Comparison of ENCODE assay signal across 29 mouse cellular contexts in the genomic region with DNA sequence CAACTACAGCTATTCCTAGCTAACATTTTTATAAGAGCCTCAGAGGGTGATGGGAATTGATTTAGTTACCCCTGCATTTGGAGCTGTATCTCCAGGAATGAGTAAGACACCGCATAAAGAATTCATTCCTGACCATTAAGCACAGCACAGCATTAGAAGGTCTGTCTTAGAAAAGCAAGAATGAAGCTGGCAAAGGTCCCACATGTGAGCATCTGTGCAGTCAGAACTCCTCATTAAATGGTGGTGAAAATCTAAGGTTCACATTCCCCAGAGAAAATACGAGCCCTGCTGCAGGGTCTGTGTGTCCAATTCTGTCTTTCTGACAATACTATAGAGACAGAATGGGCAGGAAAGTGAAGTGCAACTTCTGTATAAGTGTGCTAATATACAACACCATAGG.
DNase-seq lines count a peak whose midpoint lies in the region; ATAC-seq and TF ChIP-seq lines count a peak whose summit lies in the region.
"Had no signal": no experiment of that assay in that cellular context is flagged by ENCODE, and none has a peak within 500 bp of the region (broad histone marks: within the 10 kb centered on the region; RNA-seq: fewer than 3 reads in every experiment).

No protein-coding gene starts in this region.

- no peak for TF ChIP-seq CTCF in brain, embryonic 14.5 days (IDR thresholded peaks at IDR 0.05; ENCODE audit: borderline replicate concordance, extremely low read depth, insufficient read depth, insufficient read length)

- peaks cover 4% of the 10 kb centered on the region; the same call in 1 of the 2 replicates for H3K9me3 ChIP-seq in embryonic facial prominence, embryonic 14.5 days (ENCODE audit: control insufficient read depth, low read length)
- H3K9me3 ChIP-seq in embryonic facial prominence, embryonic 10.5 days, result no peaks in the 10 kb centered on the region
- H3K9me3 ChIP-seq in midbrain, embryonic 16.5 days (replicated peaks; ENCODE audit: control insufficient read depth, low read length, poor library complexity, severe bottlenecking), result no peaks in the 10 kb centered on the region
- H3K9me3 ChIP-seq in midbrain, embryonic 10.5 days (replicated peaks), result no peaks in the 10 kb centered on the region
- H3K9me3 ChIP-seq: embryonic facial prominence, embryonic 15.5 days; G1E; hindbrain, embryonic 12.5 days had no signal

- H3K27me3 ChIP-seq in embryonic facial prominence, embryonic 14.5 days (replicated peaks; ENCODE audit: control insufficient read depth, insufficient read depth, low read length), result no peaks in the 10 kb centered on the region
- no peaks in the 10 kb centered on the region for H3K27me3 ChIP-seq in embryonic facial prominence, embryonic 10.5 days (replicated peaks; ENCODE audit: low read depth, poor library complexity, severe bottlenecking)
- no peaks in the 10 kb centered on the region for H3K27me3 ChIP-seq in midbrain, embryonic 16.5 days (ENCODE audit: control insufficient read depth, insufficient read depth, low read depth, low read length)
- no peaks in the 10 kb centered on the region for H3K27me3 ChIP-seq in midbrain, embryonic 10.5 days (ENCODE audit: low read depth, poor library complexity, severe bottlenecking)
- H3K27me3 ChIP-seq: CH12.LX; embryonic facial prominence, embryonic 15.5 days; forebrain, embryonic 13.5 days; hindbrain, embryonic 12.5 days; Patski had no signal

- H3K36me3 ChIP-seq in embryonic facial prominence, embryonic 14.5 days (ENCODE audit: control insufficient read depth, insufficient read depth, low read length), result no peaks in the 10 kb centered on the region
- H3K36me3 ChIP-seq in embryonic facial prominence, embryonic 10.5 days (replicated peaks), result no peaks in the 10 kb centered on the region
- H3K36me3 ChIP-seq in midbrain, embryonic 16.5 days (ENCODE audit: control insufficient read depth, insufficient read depth, low read length), result no peaks in the 10 kb centered on the region
- H3K36me3 ChIP-seq in midbrain, embryonic 10.5 days, result no peaks in the 10 kb centered on the region
- H3K36me3 ChIP-seq: embryonic facial prominence, embryonic 15.5 days; G1E; hindbrain, embryonic 12.5 days had no signal

- DNase-seq in embryonic facial prominence, embryonic 14.5 days (ENCODE audit: low spot score), result peak; percentile 3
- no peak for DNase-seq in embryonic facial prominence, embryonic 10.5 days (ENCODE audit: low spot score)
- peak; percentile 10 for DNase-seq in left cerebral cortex, postnatal 4 days
- no peak for DNase-seq in left cerebral cortex, postnatal 10 days (ENCODE audit: extremely low spot score in 1 of 2, low spot score in 2 of 2)
- no peak for DNase-seq in midbrain, embryonic 10.5 days (ENCODE audit: low spot score)
- peak; percentile 72 for DNase-seq in brain, embryonic 14.5 days (ENCODE audit: low read depth)
- DNase-seq in layer of hippocampus, postnatal 14 days (ENCODE audit: low spot score in 2 of 2), result no peak
- DNase-seq: adrenal gland, postnatal 10 days; adrenal gland, postnatal 36 days; B cell, adult 2 months; cerebellum, adult 11-12 months; cerebellum, adult 9-10 months; cerebellum, postnatal 25 days; embryo, embryonic 11 days; forebrain, postnatal 0 days; gastrocnemius, adult 2 months; gastrocnemius, postnatal 14 days; heart, adult 11 months had no signal

- no peak for ATAC-seq in embryonic facial prominence, embryonic 14.5 days (ENCODE audit: low read depth)
- ATAC-seq in midbrain, embryonic 16.5 days, result peak; percentile 39; the same call in 1 of the 2 replicates
- ATAC-seq: forebrain, embryonic 13.5 days; forebrain, postnatal 0 days; hindbrain, embryonic 16.5 days; inflammation-experienced regulatory T-cells, adult 6 months; intestine, embryonic 16.5 days; Patski had no signal

- no peak overlapping the region for H3K4me2 ChIP-seq in embryonic facial prominence, embryonic 14.5 days (ENCODE audit: low read depth, low read length)
- no peak overlapping the region for H3K4me2 ChIP-seq in midbrain, embryonic 16.5 days (ENCODE audit: low read length)
- H3K4me2 ChIP-seq: embryonic facial prominence, embryonic 15.5 days; forebrain, embryonic 13.5 days; heart, embryonic 11.5 days; hindbrain, embryonic 12.5 days had no signal

- TF ChIP-seq POLR2A in brain, embryonic 14.5 days (IDR thresholded peaks at IDR 0.05; ENCODE audit: borderline replicate concordance, extremely low read depth, insufficient read depth, insufficient read length, poor library complexity, severe bottlenecking), result no peak

- WGBS in embryonic facial prominence, embryonic 14.5 days, result 70% methylated on average over 2 of the region's 2 CpGs
- WGBS in embryonic facial prominence, embryonic 10.5 days, result 85% methylated on average over 2 of the region's 2 CpGs
- WGBS in midbrain, embryonic 16.5 days, result 80% methylated on average over 2 of the region's 2 CpGs
- 90% methylated on average over 2 of the region's 2 CpGs for WGBS in midbrain, embryonic 10.5 days

- H3K4me1 ChIP-seq in embryonic facial prominence, embryonic 14.5 days (ENCODE audit: control insufficient read depth, insufficient read depth, low read length), result no peaks in the 10 kb centered on the region
- H3K4me1 ChIP-seq in embryonic facial prominence, embryonic 10.5 days, result no peaks in the 10 kb centered on the region
- H3K4me1 ChIP-seq in midbrain, embryonic 16.5 days (ENCODE audit: control insufficient read depth, insufficient read depth, low read length), result no peaks in the 10 kb centered on the region
- no peaks in the 10 kb centered on the region for H3K4me1 ChIP-seq in midbrain, embryonic 10.5 days
- H3K4me1 ChIP-seq: embryonic facial prominence, embryonic 15.5 days; hindbrain, embryonic 12.5 days had no signal

- H3K9ac ChIP-seq in embryonic facial prominence, embryonic 14.5 days (ENCODE audit: low read depth, low read length), result no peak overlapping the region
- no peak overlapping the region for H3K9ac ChIP-seq in midbrain, embryonic 16.5 days (ENCODE audit: low read depth, low read length)
- H3K9ac ChIP-seq: embryonic facial prominence, embryonic 15.5 days; forebrain, embryonic 13.5 days; forebrain, postnatal 0 days; hindbrain, embryonic 12.5 days had no signal

- H3K27ac ChIP-seq in embryonic facial prominence, embryonic 14.5 days (replicated peaks; ENCODE audit: low read depth, low read length), result no peak overlapping the region
- H3K27ac ChIP-seq in embryonic facial prominence, embryonic 10.5 days (replicated peaks), result no peak overlapping the region
- H3K27ac ChIP-seq in midbrain, embryonic 16.5 days (ENCODE audit: low read length), result no peak overlapping the region
- H3K27ac ChIP-seq in midbrain, embryonic 10.5 days (replicated peaks), result no peak overlapping the region
- H3K27ac ChIP-seq: embryonic facial prominence, embryonic 15.5 days; forebrain, embryonic 13.5 days; gastrocnemius, adult 2 months; hindbrain, embryonic 12.5 days had no signal

- intact Hi-C loops in left cerebral cortex, postnatal 4 days (cut with DNase I), result no loop called here
- intact Hi-C loops in left cerebral cortex, postnatal 10 days (cut with DNase I), result no loop called here

- H3K4me3 ChIP-seq in embryonic facial prominence, embryonic 14.5 days (ENCODE audit: low read depth, low read length), result no peak overlapping the region
- no peak overlapping the region for H3K4me3 ChIP-seq in embryonic facial prominence, embryonic 10.5 days
- no peak overlapping the region for H3K4me3 ChIP-seq in midbrain, embryonic 16.5 days (ENCODE audit: low read depth, low read length)
- no peak overlapping the region for H3K4me3 ChIP-seq in midbrain, embryonic 10.5 days
- H3K4me3 ChIP-seq: embryonic facial prominence, embryonic 15.5 days; forebrain, embryonic 13.5 days; gastrocnemius, adult 2 months; hindbrain, embryonic 12.5 days had no signal

Comparison
In these comparisons a context has a peak if more than half of its experiments do, and no peak if none do; other contexts are left out.
1. DNase-seq: peak in embryonic facial prominence, embryonic 14.5 days (single experiment), left cerebral cortex, postnatal 4 days (single experiment) and brain, embryonic 14.5 days (single experiment); none in embryonic facial prominence, embryonic 10.5 days (single experiment), left cerebral cortex, postnatal 10 days (0 of 2), midbrain, embryonic 10.5 days (single experiment) and layer of hippocampus, postnatal 14 days (0 of 2).